Mouse (Mus musculus): ENCODE results near the gene Notch3.

DNA sequence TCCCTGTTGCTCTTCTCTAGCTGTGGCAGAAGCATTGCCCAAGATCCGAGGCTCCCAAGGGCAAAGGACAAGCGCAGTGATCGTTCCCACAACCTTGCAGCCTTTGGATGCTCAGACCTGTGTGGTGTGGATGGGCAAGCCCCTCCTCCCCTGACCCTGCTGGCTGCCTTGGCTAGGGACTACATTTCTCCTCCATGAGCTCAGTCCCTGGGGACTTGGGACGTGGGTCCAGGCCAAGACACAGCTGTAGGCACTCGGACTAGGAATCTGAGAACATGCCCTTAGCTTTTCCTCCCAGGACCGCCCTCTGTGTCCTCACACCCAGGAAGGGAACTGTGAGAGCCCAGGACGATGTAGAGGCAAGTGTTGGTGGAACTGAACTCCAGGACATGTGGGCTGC, 6.5 kb upstream of the Notch3 start:
- TF ChIP-seq CTCF (IDR thresholded peaks at IDR 0.05; ENCODE audit: control insufficient read depth, insufficient read depth, low read length) (no peak), POLR2A (IDR thresholded peaks at IDR 0.05; ENCODE audit: borderline replicate concordance, control insufficient read depth, low read depth, low read length) (no peak)
